Mouse (Mus musculus) brain, embryonic 18.5 days (tissue): ENCODE measurements around the gene Exosc5.

Source experiments
- DNase-seq: peaks from one replicate; pipeline ENCODE4 v3.0.0-alpha.2; 2012; ENCODE audit warnings: low read depth, low spot score

Exosc5 gene

GRCm38 (mm10) chr7:25677013-25677412 lies 18.0 kb downstream of the Exosc5 start:
- DNase-seq = no peak

- no peak for DNase-seq
Measured at GRCm38 (mm10) chr7:25679971-25680370, 21.0 kb downstream of the Exosc5 start.

DNA sequence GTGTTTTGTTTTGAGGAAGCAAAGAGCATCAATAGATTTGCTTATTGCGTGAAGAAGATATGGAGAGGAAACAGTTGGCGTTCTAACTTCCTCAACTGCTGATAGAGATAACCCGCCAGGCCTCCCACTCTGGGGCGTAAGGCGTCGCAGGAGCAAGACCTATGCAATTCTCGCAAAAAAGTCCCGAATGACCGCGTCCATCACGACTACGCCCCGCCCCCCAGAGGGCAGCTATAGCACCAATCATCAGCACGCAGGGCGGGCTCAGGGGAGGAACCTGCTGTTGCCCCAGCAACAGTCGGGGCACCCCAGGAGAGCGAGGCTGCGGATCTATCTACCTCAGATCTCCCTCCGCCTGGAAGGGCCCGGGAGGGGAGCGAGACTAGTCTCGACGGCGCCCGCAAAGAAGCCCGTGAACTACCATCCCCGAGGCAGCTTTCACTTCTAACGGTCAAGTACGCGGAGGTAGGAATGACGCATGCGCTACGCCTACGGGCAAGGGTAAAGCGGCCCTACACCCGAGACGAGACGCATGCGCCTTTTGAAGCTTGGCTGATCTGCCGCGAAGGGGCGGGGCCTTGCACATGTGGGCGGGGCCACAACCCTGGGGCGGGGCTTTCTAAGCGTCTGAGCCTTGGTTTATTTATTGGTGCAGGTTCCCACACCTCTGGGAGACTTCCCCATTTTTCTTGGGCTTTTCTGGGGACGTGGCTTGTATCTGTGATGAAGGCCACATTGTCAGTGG lies 21.7 kb downstream of the Exosc5 start, which contains the start of gene B9d2:
Gene B9d2 (plus strand): TSS at position 267 of the 745 bp plus-strand sequence.
- peak; percentile 86 for DNase-seq

DNA sequence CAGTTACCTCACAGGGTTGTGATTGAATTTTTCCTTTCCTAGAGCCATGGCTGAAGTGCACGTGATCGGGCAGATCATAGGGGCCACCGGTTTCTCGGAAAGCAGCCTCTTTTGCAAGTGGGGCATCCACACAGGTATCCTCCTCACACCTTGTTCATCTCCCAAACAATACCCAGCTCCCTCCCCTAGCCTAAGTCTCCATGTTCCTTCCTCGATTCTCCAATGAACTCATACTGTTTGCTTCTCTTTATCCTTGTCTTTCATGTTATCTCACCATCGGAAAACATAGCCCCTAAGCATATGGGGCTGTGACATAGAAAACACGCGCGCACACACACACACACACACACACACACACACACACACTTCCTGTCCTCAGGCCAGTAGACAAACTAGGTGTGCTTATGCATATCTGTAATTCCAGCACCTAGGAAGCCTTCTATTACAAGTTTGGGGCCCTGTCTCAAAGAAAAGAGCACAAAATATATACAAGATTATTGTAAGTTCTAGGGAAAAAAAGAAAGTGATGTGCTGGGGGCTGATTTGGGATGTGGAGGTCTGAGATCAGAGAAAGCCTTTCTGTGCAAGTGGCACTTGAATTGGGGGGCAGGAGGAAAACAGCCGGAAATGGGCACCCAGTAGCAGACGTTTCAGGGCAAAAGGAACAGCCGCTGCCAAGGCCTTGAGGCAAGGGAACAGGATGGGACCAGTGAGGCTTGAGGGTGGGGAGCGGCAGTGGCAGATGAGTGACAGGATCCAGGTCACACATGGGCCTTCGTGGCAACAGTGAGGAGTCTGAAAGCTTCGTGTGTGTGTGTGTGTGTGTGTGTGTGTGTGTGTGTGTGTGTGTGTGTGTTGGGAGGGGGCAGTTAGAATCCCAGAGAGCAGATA lies 22.6 kb downstream of the Exosc5 start:
- DNase-seq = no peak

DNA sequence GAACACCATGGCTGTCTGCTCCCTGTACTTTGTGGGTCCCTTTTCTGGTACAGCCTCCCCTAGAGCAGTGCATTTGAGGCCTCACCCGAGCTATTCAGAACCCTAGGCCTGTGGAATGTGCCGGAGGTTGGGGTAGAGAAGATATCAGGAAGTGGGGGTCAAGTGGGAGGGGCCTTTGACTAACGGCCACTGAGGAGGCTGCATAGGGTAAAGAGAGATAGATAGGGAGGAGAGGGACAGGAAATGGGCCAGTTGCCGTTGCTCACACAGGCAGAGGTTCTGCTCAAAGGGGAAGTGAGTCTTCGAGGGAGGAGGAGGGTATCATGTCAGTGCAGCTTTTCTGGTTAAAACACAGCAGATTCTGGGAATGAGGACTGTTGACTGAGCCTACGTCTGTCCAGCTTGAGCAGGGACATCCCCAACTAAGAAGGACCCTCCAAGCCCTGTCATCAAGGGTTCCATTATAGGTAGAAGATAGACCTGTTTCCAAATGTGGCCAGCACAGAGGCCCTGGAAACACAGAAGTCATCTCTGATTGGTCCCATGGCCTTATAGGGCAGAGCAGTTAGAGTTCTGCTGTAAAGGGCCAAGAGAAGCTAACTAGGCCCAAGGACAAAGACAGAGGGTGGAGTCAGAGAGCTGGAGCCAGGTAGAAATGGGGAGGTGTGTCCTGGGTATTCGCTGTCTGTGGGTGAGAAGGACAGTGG lies 24.7 kb downstream of the Exosc5 start:
- no peak for DNase-seq

DNA sequence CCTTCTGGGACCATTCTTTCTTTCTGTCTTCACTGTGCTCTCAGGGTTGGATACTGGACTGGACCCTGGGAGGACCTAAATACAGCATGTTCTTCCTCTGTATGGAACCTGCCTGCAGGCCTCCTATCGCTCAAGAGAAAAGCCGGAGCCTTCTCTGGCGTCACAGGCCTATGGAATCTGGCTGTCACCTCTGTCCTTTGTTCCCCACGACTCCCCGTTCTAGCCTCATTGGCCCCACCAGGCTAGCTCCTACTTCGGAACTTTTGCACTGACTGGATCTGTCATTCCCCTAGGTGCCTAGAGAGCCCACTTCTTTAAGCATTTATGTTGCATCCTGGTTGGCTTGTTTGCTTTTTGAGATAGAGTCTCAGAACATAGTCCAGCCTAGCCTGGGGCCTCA lies 25.7 kb downstream of the Exosc5 start:
- DNase-seq = no peak

- no peak for DNase-seq
Measured at GRCm38 (mm10) chr7:25685926-25686470, 27.0 kb downstream of the Exosc5 start.

DNA sequence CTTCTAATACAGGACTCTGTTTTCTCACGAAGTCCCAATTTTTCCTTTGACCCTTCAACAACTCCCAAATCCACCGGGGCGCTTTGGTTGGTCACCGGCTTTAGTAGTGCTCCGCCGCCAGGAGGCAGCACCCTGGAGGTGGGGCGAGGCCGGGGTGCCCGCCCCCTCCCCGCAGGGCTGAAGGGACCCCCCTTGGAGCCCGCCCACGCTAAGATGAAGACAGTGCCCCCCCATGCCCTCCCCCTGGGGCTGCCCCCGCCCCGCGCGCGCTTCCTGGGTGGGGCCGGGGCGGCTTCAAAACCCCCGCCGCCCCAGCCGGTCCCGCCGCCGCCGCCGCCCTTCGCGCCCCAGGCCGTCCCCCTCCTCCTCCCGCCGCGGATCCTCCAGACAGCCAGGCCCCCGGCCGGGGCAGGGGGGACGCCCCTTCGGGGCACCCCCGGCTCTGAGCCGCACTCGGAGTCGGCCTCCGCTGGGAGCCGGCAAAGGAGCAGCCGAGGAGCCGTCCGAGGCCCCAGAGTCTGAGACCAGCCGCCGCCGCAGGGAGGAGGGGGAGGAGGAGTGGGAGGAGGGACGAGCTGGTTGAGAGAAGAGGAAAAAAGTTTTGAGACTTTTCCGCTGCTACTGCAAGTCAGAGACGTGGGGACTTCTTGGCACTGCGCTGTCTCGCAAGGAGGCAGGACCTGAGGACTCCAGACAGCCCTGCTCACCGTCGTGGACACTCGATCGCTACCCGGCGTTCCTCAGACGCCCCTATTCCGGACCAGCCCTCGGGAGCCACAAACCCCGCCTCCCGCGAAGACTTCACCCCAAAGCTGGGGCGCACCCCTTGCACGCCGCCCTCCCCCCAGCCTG lies 27.9 kb downstream of the Exosc5 start, which contains the start of gene Tgfb1:
Gene Tgfb1 (plus strand): TSS at position 323 of the 852 bp plus-strand sequence.
- DNase-seq = no peak

DNA sequence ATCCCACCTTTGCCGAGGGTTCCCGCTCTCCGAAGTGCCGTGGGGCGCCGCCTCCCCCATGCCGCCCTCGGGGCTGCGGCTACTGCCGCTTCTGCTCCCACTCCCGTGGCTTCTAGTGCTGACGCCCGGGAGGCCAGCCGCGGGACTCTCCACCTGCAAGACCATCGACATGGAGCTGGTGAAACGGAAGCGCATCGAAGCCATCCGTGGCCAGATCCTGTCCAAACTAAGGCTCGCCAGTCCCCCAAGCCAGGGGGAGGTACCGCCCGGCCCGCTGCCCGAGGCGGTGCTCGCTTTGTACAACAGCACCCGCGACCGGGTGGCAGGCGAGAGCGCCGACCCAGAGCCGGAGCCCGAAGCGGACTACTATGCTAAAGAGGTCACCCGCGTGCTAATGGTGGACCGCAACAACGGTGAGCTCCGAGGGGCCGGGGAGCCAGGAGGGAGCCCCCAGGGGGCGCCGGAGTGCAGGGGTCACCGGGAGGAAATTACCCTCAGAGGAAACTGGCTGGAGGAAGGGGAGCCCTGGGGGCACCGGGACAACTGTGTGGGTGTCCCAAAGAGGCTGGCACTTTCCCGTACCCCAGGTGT lies 28.9 kb downstream of the Exosc5 start:
- no peak for DNase-seq

GRCm38 (mm10) chr7:25688810-25689586 lies 30.0 kb downstream of the Exosc5 start:
- no peak for DNase-seq

DNA sequence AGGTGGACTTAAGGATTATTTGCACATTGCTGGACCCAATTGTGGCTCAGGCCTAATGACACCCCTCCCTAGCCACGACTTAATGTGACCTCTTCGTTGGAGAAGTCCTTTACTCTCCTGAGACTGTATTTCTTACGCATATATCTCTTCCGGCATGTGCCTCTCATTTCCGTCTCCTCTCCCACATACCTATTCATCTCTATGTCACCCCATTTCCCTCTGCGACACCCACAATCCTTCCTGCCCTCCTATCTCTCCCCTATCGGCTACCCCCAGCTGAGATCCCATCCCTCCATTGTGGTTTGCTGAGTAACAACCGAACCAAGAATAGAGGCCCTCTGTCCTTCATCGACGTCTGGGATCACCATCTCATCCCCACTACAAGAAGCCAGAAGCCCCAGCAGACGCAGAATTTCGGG lies 30.6 kb downstream of the Exosc5 start:
- no peak for DNase-seq

DNA sequence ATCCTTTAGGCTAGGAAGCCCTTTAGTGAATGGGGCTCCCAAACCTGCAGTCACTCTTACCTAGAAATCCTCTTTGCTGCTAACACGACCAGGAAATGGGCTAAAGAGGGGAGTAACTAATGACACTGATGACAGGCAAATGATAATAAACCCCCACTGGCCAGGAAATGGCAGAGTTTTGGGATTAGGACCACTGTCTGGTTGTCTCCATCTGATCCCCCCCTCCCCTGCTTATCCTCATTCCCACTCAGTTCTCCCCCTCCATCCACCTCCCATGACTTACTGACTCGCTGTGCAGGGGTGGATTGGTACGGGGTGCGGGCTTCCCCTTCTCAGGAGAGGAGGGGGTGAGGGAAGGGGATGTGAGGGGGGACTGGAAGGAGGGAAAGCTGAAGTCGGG lies 31.1 kb downstream of the Exosc5 start:
- DNase-seq = no peak

DNA sequence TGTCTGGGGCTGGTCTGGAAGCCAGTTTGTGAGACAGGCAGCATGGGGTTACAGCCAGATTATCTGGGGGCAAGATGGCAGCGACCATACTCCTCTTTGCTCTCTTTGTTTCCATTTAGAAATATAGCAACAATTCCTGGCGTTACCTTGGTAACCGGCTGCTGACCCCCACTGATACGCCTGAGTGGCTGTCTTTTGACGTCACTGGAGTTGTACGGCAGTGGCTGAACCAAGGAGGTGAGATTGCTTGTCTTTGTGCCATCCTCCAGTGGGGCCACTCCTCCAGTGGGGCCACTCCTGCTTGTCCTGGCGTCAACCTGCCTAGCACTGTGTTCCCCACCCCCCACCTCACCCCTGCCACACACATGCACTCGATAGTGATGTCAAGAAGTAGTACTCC lies 35.1 kb downstream of the Exosc5 start:
- no peak for DNase-seq

DNA sequence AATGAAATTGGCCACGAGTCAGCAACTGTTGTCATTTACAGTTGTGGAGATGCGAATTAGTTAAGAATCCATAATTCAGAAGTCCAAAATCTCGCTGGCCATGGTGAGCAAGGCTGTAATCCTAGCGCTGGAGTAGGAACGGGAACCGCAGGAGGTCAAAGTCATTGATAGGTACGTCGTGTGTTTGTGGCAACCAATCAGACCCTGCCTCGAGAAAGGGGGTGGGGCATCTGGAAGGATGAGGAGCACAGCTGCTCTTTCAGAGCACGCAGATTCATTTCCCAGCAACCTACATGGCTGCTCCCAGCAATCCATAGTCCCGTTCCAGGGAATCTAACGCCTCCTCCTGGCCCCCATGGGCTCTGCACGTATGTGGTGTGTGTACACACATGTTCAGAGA lies 40.9 kb downstream of the Exosc5 start:
- DNase-seq = no peak

GRCm38 (mm10) chr7:25700732-25701131 lies 41.8 kb downstream of the Exosc5 start:
- DNase-seq = no peak

DNA sequence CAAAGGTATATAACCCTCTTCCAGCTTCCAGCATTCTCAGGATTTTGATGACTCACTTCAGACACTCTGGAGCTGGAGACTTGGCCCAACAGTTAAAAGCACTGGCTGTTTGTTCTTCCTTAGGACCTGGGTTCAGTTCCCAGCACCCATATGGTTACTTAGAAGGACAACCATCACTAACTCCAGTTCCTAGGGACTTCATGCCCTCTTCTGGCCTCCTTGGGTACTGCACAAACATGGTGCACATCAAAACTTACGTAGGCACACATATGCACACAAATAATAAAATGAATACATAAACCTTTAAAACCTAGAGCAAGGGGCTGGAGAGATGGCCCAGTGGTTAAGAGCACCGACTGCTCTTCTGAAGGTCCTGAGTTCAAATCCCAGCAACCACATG lies 43.4 kb downstream of the Exosc5 start:
- DNase-seq = no peak

GRCm38 (mm10) chr7:25703793-25704494 lies 45.0 kb downstream of the Exosc5 start:
- no peak for DNase-seq

DNA sequence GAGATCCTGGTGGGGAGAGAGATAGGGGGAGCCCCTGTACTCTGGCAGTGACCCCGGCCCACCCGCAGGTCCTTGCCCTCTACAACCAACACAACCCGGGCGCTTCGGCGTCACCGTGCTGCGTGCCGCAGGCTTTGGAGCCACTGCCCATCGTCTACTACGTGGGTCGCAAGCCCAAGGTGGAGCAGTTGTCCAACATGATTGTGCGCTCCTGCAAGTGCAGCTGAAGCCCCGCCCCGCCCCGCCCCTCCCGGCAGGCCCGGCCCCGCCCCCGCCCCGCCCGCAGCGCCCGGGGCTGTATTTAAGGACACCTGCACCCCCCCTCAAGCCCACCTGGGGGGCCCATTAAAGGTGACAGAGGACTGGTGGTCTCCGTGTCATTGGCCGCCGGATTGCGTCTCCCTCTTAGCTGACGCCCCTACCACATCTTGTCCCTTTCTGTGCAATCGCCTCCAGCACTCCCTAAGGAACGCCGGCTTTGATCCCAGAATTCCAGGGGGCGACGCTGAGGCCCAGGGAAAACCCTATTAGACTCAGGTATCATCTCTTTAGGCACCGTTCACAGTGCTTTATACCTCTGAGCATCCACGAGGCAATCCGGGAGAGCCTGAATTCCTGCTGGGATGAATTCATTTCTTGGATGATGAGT lies 45.9 kb downstream of the Exosc5 start:
- DNase-seq = no peak
